Mouse (Mus musculus): Measurements from ENCODE around the gene Rps5. TPM values are rescaled to one million over a fixed set of nuclear protein-coding genes. Genes with fewer than 3 reads are reported as not detected.
A peak's percentile ranks its signal among the peaks of the same experiment; 100 is the strongest.
"Not testable (repeated sequence)": the region's sequence is repeated elsewhere in the genome, so short reads cannot be mapped to it uniquely, and the experiment has no call there.

Rps5 gene
- 100 to 1,000 TPM; 536 to 584 TPM for total RNA-seq (2021)
- long read RNA-seq, experiment 1, transcript Rps5-201 (6 exons, 761 nt): major isoform, 142 of 155 reads
- long read RNA-seq, experiment 1, partial matches to known transcripts: 7 of 155 reads
- long read RNA-seq, experiment 1, other reads (novel, unspliced or antisense): 2 of 155 reads
- long read RNA-seq, experiment 2, transcript Rps5-201 (6 exons, 761 nt): major isoform, 122 of 131 reads
- long read RNA-seq, experiment 2, transcript Rps5-202 (6 exons, 794 nt): minor isoform, 5 of 131 reads
- long read RNA-seq, experiment 2, partial matches to known transcripts: 3 of 131 reads
- long read RNA-seq, experiment 2, other reads (novel, unspliced or antisense): 1 of 131 reads

- intact Hi-C loops (cut with DNase I): loop anchor here (2.0 to 5.0 kb wide), 2 partner anchors 27 to 40 kb away; no protein-coding TSS in a partner anchor
- peak; percentile 97 to 98 for DNase-seq
These were observed at the start of gene Rps5 for GRCm38 (mm10) chr7:12921705-12922465. TSS of gene Rps5 (plus strand) at chr7:12922290.

GRCm38 (mm10) chr7:12874301-12874700 is 47.8 kb upstream of the Rps5 start:
- peak in 1 of 2 experiments; percentile 12 for DNase-seq
- intact Hi-C loops (cut with DNase I): no loop called here

GRCm38 (mm10) chr7:12880036-12880435 is 42.1 kb upstream of the Rps5 start:
- no peak for DNase-seq
- intact Hi-C loops (cut with DNase I): loop anchor here (2.0 to 5.0 kb wide), 2 partner anchors 15 to 43 kb away; no protein-coding TSS in a partner anchor

GRCm38 (mm10) chr7:12880497-12880896 is 41.6 kb upstream of the Rps5 start:
- intact Hi-C loops (cut with DNase I): loop anchor here (2.0 to 5.0 kb wide), 2 partner anchors 14 to 43 kb away; no protein-coding TSS in a partner anchor
- DNase-seq: not testable (repeated sequence)

- peak; percentile 93 to 95 for DNase-seq
- intact Hi-C loops (cut with DNase I): loop anchor here (2.0 to 5.0 kb wide), 2 partner anchors 14 to 44 kb away; no protein-coding TSS in a partner anchor
These were observed 41.0 kb upstream of the Rps5 start, which contains the start of gene Zfp128 for GRCm38 (mm10) chr7:12880911-12881660. TSS of gene Zfp128 (plus strand) at chr7:12881177.

- intact Hi-C loops (cut with DNase I): no loop called here
- DNase-seq: no peak
These were observed 35.4 kb upstream of the Rps5 start for GRCm38 (mm10) chr7:12886563-12887266.

- intact Hi-C loops (cut with DNase I): no loop called here
- DNase-seq: no peak
These were observed 34.5 kb upstream of the Rps5 start for GRCm38 (mm10) chr7:12887585-12887984.

GRCm38 (mm10) chr7:12890928-12891327 is 31.2 kb upstream of the Rps5 start:
- DNase-seq: no peak
- intact Hi-C loops (cut with DNase I): no loop called here

- intact Hi-C loops (cut with DNase I): no loop called here
- no peak for DNase-seq
These were observed 30.8 kb upstream of the Rps5 start for GRCm38 (mm10) chr7:12891334-12891733.

- intact Hi-C loops (cut with DNase I): no loop called here
- peak; percentile 87 to 92 for DNase-seq
These were observed 24.3 kb upstream of the Rps5 start, which contains the start of gene Zscan22 for GRCm38 (mm10) chr7:12897655-12898410. TSS of gene Zscan22 (plus strand) at chr7:12897815.

GRCm38 (mm10) chr7:12901517-12901916 is 20.6 kb upstream of the Rps5 start:
- intact Hi-C loops (cut with DNase I): loop anchor here (10.0 kb wide), 1 partner anchor 383 kb away; no protein-coding TSS in a partner anchor
- no peak for DNase-seq

- DNase-seq: no peak
- intact Hi-C loops (cut with DNase I): loop anchor here (10.0 kb wide), 1 partner anchor 381 kb away; no protein-coding TSS in a partner anchor
These were observed 18.5 kb upstream of the Rps5 start for GRCm38 (mm10) chr7:12903623-12904022.

- no peak for DNase-seq
- intact Hi-C loops (cut with DNase I): loop anchor here (10.0 kb wide), 1 partner anchor 380 kb away; no protein-coding TSS in a partner anchor
These were observed 16.9 kb upstream of the Rps5 start for GRCm38 (mm10) chr7:12905146-12905545.

GRCm38 (mm10) chr7:12909498-12909962 is 12.6 kb upstream of the Rps5 start:
- peak; percentile 70 to 86 for DNase-seq
- intact Hi-C loops (cut with DNase I): loop anchor here (10.0 kb wide), 1 partner anchor 375 kb away; no protein-coding TSS in a partner anchor

- peak; percentile 57 to 71 for DNase-seq
- intact Hi-C loops (cut with DNase I): loop anchor here (2.0 kb wide), 2 partner anchors 99 to 135 kb away; no protein-coding TSS in a partner anchor
These were observed 11.9 kb upstream of the Rps5 start for GRCm38 (mm10) chr7:12910181-12910668.

- DNase-seq: peak in 1 of 2 experiments; percentile 11
- intact Hi-C loops (cut with DNase I): no loop called here
These were observed 8.5 kb upstream of the Rps5 start for GRCm38 (mm10) chr7:12913556-12913955.

- intact Hi-C loops (cut with DNase I): loop anchor here (5.0 kb wide), 1 partner anchor 42 kb away; no protein-coding TSS in a partner anchor
These were observed 1.6 kb upstream of the Rps5 start for GRCm38 (mm10) chr7:12920495-12920894.

GRCm38 (mm10) chr7:12921318-12921704 is 779 bp upstream of the Rps5 start:
- no peak for DNase-seq
- intact Hi-C loops (cut with DNase I): loop anchor here (5.0 kb wide), 1 partner anchor 41 kb away; no protein-coding TSS in a partner anchor

More at GRCm38 (mm10) chr7:12920495-12920894, 1.6 kb upstream of the Rps5 start:
- not testable (repeated sequence) for DNase-seq
